Mouse (Mus musculus) limb, embryonic 15.5 days (tissue): ENCODE measurements around the gene Sorbs1. TPM values are rescaled to one million over a fixed set of nuclear protein-coding genes. Genes with fewer than 3 reads are reported as not detected.

Experiments
- ATAC-seq: fragments of 200-750 bp; cut with Nextera tagmentation; 2 replicates; pipeline ENCODE4 v1.8.0; 2017; ENCODE audit warnings: low read depth, moderate TSS enrichment; ENCODE audit not compliant: insufficient number of reproducible peaks, low FRiP score, low TSS enrichment
- H3K27ac ChIP-seq: fragments of 300-500 bp; sonication (generic); 2 replicates; pipeline ENCODE4 v1.5.1; 2015; ENCODE audit warnings: moderate library complexity, mild to moderate bottlenecking, inconsistent platforms
- H3K27me3 ChIP-seq: fragments of 300-500 bp; sonication (generic); 2 replicates; pipeline ENCODE4 v1.6.1; 2015; ENCODE audit warnings: inconsistent platforms
- H3K36me3 ChIP-seq: fragments of 300-500 bp; sonication (generic); 2 replicates; pipeline ENCODE4 v1.6.1; 2015; ENCODE audit warnings: inconsistent platforms
- H3K4me1 ChIP-seq: fragments of 300-500 bp; sonication (generic); 2 replicates; pipeline ENCODE4 v1.6.1; 2015; ENCODE audit warnings: inconsistent platforms
- H3K4me2 ChIP-seq: fragments of 300-500 bp; sonication (generic); 2 replicates; pipeline ENCODE4 v1.6.1; 2015; ENCODE audit warnings: mild to moderate bottlenecking, inconsistent platforms
- H3K4me3 ChIP-seq: fragments of 300-500 bp; sonication (generic); 2 replicates; pipeline ENCODE4 v1.5.1; 2015; ENCODE audit warnings: mild to moderate bottlenecking, inconsistent platforms
- H3K9ac ChIP-seq: fragments of 300-500 bp; sonication (generic); 2 replicates; pipeline ENCODE4 v1.6.1; 2015; ENCODE audit warnings: inconsistent platforms
- H3K9me3 ChIP-seq: fragments of 300-500 bp; sonication (generic); 2 replicates; pipeline ENCODE4 v1.6.1; 2016; ENCODE audit warnings: inconsistent platforms
- WGBS: fragments of 180-500 bp; shearing (Covaris S2); methylation state at CpG from one replicate; pipeline ENCODE4 v1.1.7; 2015; 5-methylcytosine and 5-hydroxymethylcytosine counted together
- polyA plus RNA-seq: library from polyadenylated mRNA; unstranded; fragments of >200 nt; fragmentation: Nextera tagmentation; extraction: Ambion mirVana; gene quantifications from 2 replicates; pipeline ENCODE4 v1.2.1, GENCODE M21; 2015

The Sorbs1 gene
- polyA plus RNA-seq, 1 experiment from 2014 or later, result 45.6 TPM

DNA sequence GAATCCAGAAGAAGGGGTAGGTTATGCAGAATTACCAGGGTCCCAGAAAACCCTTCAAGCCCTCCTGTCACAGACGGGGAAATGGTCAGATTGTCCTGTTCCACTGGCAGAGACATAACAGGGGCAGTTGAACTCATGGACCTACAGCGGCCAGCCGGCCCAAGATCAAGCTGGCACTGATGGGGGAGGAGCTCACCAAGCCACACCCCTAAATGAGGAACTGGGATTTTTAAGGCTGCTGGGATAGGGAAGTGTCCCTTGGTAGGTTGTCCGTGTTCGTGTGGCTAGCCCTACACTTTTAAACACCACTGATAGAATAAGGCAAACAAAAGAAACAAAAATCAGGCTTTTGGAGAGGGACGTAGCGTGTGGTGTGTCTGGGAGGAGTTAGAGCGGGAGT, 236.1 kb downstream of the Sorbs1 start:
- Histone ChIP-seq H3K36me3 (no peaks in the 10 kb centered on the region), H3K4me1 (no peaks in the 10 kb centered on the region), H3K4me3 (no peak overlapping the region), H3K27me3 (no peaks in the 10 kb centered on the region), H3K9ac (no peak overlapping the region), H3K4me2 (no peak overlapping the region), H3K27ac (no peak overlapping the region), H3K9me3 (no peaks in the 10 kb centered on the region)
- 88% methylated on average over 8 of the region's 8 CpGs for WGBS
- no peak for ATAC-seq

GRCm38 (mm10) chr19:40275401-40276188, 238.0 kb downstream of the Sorbs1 start:
- WGBS, result 80% methylated on average over 14 of the region's 14 CpGs
- peaks cover 11% of the 10 kb centered on the region for H3K27me3 ChIP-seq
- ATAC-seq, result no peak
- H3K9ac ChIP-seq, result no peak overlapping the region
- no peaks in the 10 kb centered on the region for H3K36me3 ChIP-seq
- H3K9me3 ChIP-seq, result no peaks in the 10 kb centered on the region
- H3K27ac ChIP-seq, result no peak overlapping the region
- peaks cover 11% of the 10 kb centered on the region for H3K4me1 ChIP-seq
- H3K4me2 ChIP-seq, result no peak overlapping the region
- H3K4me3 ChIP-seq, result no peak overlapping the region

DNA sequence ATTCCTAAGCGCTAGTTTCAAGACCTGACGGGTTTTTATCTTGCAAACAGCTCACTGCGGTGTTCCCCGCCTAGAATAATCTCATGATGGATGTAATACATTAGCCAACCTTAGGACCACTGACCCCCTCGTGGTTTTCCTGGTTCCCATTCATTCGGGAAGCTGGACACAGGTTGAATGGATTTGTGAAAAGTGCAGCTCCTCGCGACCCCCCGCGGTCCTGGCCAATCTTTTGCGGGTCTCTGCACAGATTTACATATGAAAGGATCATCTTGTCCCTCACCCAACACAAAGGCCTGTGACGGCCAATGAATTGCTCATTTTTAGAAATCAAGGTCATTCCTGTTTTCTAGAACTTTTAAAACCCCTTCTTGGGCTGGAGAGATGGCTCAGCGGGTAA, 240.9 kb downstream of the Sorbs1 start:
- Histone ChIP-seq H3K4me2 (no peak overlapping the region), H3K9ac (no peak overlapping the region), H3K4me1 (peaks cover 15% of the 10 kb centered on the region), H3K27ac (no peak overlapping the region), H3K9me3 (no peaks in the 10 kb centered on the region), H3K4me3 (no peak overlapping the region), H3K36me3 (no peaks in the 10 kb centered on the region), H3K27me3 (peaks cover 16% of the 10 kb centered on the region)
- 57% methylated on average over 13 of the region's 13 CpGs for WGBS
- ATAC-seq, result no peak

GRCm38 (mm10) chr19:40271308-40271892, 242.2 kb downstream of the Sorbs1 start, which contains the start of gene Pdlim1:
Gene Pdlim1, minus strand, starts transcription at chr19:40271842.
- no peaks in the 10 kb centered on the region for H3K36me3 ChIP-seq
- H3K4me1 ChIP-seq, result peaks cover 15% of the 10 kb centered on the region
- H3K9ac ChIP-seq, result peak within 1 kb of the TSS; percentile 54
- peak; percentile 78 for ATAC-seq
- peak within 1 kb of the TSS; percentile 63 for H3K27ac ChIP-seq
- no peaks in the 10 kb centered on the region for H3K9me3 ChIP-seq
- peak within 1 kb of the TSS; percentile 63 for H3K4me3 ChIP-seq
- peak within 1 kb of the TSS; percentile 97 for H3K4me2 ChIP-seq
- under 1% methylated on average over 35 of the region's 54 CpGs for WGBS
- peaks cover 16% of the 10 kb centered on the region for H3K27me3 ChIP-seq

DNA sequence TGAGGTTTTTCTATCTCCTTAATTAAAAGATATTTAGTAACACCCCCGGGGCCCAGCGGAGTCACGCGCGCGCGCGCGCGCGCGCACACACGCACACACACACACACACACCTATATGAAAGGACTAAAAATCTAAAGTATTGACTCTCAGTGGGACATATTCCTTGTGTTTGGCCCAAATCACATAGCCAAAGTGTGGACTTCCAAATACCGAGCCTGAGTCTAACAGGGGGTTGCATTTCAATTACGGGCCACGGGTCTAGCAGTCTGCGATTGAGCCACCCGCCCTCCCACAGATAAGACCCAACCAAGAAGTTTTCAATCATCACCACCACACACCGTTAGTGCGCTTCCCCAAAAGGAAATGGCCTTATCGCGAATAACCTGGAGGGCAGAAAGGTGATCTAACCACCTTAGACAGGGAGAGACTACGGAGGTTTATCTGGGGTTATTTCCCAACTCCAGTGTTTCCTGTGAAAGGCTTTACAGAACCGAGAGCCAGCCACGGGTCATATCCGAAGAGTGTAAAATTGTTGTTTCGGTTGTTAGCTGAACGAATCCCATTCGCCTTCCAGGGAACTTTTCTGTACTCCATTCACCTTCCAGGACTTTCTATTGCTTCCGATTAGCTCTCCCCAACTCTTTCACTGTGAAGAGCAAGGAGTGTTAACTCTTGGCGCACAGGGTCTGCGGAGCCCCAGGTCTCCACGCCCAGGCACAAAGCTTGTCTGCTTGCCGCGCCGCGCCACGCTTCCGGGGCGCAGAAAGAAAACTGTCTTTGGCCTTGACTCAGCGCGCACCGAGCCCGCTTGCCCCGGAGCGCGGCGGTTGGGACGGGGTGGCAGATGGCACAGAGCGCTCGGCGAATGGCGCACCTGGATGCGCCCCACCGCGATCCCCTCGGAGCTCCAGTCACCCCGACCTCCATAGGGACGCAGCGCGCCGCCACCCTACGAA, 242.9 kb downstream of the Sorbs1 start:
- H3K9me3 ChIP-seq, result no peaks in the 10 kb centered on the region
- H3K4me2 ChIP-seq, result peak overlapping the region; percentile 97
- H3K36me3 ChIP-seq, result no peaks in the 10 kb centered on the region
- peak overlapping the region; percentile 54 for H3K9ac ChIP-seq
- H3K27ac ChIP-seq, result peak overlapping the region; percentile 63
- ATAC-seq, result no peak
- peak overlapping the region; percentile 63 for H3K4me3 ChIP-seq
- peaks cover 15% of the 10 kb centered on the region for H3K4me1 ChIP-seq
- WGBS, result 6% methylated on average over 62 of the region's 63 CpGs
- H3K27me3 ChIP-seq, result peaks cover 16% of the 10 kb centered on the region

DNA sequence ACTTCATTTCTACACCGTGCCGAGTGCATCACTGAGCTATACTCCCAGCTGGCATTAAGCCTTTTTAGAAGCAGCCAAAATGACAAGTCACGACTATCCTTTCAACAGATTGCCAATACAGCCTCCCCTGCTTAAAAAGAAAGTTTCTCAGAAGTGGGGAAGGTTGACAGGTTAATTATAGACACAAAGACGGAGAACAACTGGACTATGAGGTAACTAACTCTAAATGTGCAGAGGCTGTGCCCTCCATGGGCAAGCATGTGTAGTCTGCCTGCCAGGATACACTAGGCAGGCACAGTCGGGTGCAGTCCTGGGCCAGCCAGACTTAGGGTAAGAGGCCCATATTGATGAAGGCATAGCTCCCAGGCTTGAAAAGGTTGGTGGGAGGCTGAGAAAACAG, 244.1 kb downstream of the Sorbs1 start:
- no peak overlapping the region for H3K27ac ChIP-seq
- no peak for ATAC-seq
- H3K4me1 ChIP-seq, result peaks cover 15% of the 10 kb centered on the region
- peak overlapping the region; percentile 97 for H3K4me2 ChIP-seq
- peaks cover 16% of the 10 kb centered on the region for H3K27me3 ChIP-seq
- no peaks in the 10 kb centered on the region for H3K36me3 ChIP-seq
- no peaks in the 10 kb centered on the region for H3K9me3 ChIP-seq
- no peak overlapping the region for H3K9ac ChIP-seq
- 65% methylated on average over 5 of the region's 5 CpGs for WGBS
- peak overlapping the region; percentile 63; the same call in 1 of the 2 replicates for H3K4me3 ChIP-seq

GRCm38 (mm10) chr19:40268493-40268892, 245.1 kb downstream of the Sorbs1 start:
- peaks cover 15% of the 10 kb centered on the region for H3K4me1 ChIP-seq
- ATAC-seq, result no peak
- no peaks in the 10 kb centered on the region for H3K36me3 ChIP-seq
- no peaks in the 10 kb centered on the region for H3K9me3 ChIP-seq
- H3K27me3 ChIP-seq, result peaks cover 16% of the 10 kb centered on the region
- 74% methylated on average over 3 of the region's 3 CpGs for WGBS
- H3K9ac ChIP-seq, result no peak overlapping the region
- no peak overlapping the region for H3K4me3 ChIP-seq
- H3K27ac ChIP-seq, result no peak overlapping the region
- no peak overlapping the region for H3K4me2 ChIP-seq

DNA sequence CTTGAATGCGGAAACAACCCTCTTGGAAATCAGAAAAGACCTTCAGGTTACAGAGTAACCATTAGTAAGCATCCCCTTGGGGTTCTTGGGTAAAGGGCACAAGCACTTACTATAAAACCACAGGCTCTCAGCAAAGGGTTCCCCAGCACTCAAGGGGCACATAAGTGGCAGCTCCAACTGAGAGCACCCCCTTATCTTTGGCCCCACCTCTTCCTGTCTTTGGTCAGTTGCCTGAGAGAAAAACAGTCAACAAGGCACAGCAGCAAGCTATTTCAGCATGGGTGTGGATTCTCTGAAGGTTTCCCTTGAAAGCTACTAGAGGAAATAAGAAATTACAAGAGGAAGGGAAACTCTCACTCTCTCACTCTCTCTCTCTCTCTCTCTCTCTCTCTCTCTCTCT, 246.2 kb downstream of the Sorbs1 start:
- Histone ChIP-seq H3K4me2 (no peak overlapping the region), H3K27ac (no peak overlapping the region), H3K36me3 (no peaks in the 10 kb centered on the region), H3K4me3 (no peak overlapping the region), H3K9me3 (no peaks in the 10 kb centered on the region), H3K4me1 (peaks cover 15% of the 10 kb centered on the region), H3K27me3 (peaks cover 16% of the 10 kb centered on the region), H3K9ac (no peak overlapping the region)
- ATAC-seq, result no peak
- WGBS, result 72% methylated on average over 1 of the region's 1 CpGs

DNA sequence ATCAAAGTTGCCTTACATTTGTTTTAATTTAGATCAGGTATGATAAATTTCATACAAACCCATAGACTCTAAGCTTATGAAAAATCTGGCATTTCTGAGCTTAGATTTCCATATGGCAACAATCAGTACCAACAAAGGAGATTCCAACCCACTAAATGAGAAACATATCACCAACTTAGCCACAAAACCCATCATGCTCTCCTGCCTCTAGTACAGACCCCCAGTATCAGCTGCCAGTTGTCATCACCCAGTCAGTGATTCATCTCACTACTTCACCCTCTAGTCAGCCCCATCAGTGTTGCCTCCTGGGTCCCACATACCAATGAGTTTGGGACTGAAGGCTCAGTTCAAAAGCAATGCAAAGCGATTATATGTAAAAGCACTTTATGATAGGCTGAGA, 254.1 kb downstream of the Sorbs1 start:
- no peak overlapping the region for H3K4me3 ChIP-seq
- no peaks in the 10 kb centered on the region for H3K36me3 ChIP-seq
- no peak for ATAC-seq
- no peak overlapping the region for H3K27ac ChIP-seq
- 0 out of 2 replicates have a peak, but pooled peaks cover 3% of the 10 kb centered on the region for H3K4me1 ChIP-seq
- no peak overlapping the region for H3K4me2 ChIP-seq
- WGBS, result 79% methylated on average over 1 of the region's 1 CpGs
- no peaks in the 10 kb centered on the region for H3K9me3 ChIP-seq
- no peak overlapping the region for H3K9ac ChIP-seq
- no peaks in the 10 kb centered on the region for H3K27me3 ChIP-seq

DNA sequence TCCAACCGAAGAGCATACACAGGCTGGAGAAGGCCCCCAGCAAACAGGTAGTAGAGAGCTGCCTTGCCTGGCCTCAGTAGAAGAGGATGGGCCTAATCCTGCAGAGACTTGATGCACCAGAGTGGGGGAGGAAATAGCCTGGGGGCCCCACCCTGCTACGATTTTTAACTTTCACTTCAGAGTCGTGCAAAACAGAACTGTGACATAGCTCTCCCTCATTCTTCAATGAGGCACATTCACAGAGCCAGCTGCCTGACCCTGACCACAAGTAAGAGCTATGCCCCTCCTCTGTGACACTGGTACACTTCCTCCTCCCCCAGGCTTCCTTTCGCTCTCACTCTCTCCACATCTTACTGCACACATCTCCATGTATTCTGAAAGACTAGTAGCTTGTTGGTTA, 256.2 kb downstream of the Sorbs1 start:
- H3K36me3 ChIP-seq, result no peaks in the 10 kb centered on the region
- no peak overlapping the region for H3K4me3 ChIP-seq
- H3K9me3 ChIP-seq, result no peaks in the 10 kb centered on the region
- no peak overlapping the region for H3K4me2 ChIP-seq
- H3K4me1 ChIP-seq, result 0 out of 2 replicates have a peak, but pooled peaks cover 9% of the 10 kb centered on the region
- 52% methylated on average over 4 of the region's 4 CpGs for WGBS
- no peak for ATAC-seq
- no peaks in the 10 kb centered on the region for H3K27me3 ChIP-seq
- H3K27ac ChIP-seq, result no peak overlapping the region
- H3K9ac ChIP-seq, result no peak overlapping the region

- 70% methylated on average over 2 of the region's 2 CpGs for WGBS
- H3K27ac ChIP-seq, result no peak overlapping the region
Observed at GRCm38 (mm10) chr19:40256376-40257050, 257.1 kb downstream of the Sorbs1 start.

More at GRCm38 (mm10) chr19:40256376-40257050, 257.1 kb downstream of the Sorbs1 start:
- no peak for ATAC-seq
- Histone ChIP-seq H3K4me3 (no peak overlapping the region), H3K9me3 (no peaks in the 10 kb centered on the region), H3K9ac (no peak overlapping the region), H3K4me2 (no peak overlapping the region), H3K27me3 (no peaks in the 10 kb centered on the region), H3K4me1 (0 out of 2 replicates have a peak, but pooled peaks cover 9% of the 10 kb centered on the region), H3K36me3 (0 out of 2 replicates have a peak, but pooled peaks cover 3% of the 10 kb centered on the region)
